ENCODE assay signal across 13 mouse cellular contexts in the genomic region with DNA sequence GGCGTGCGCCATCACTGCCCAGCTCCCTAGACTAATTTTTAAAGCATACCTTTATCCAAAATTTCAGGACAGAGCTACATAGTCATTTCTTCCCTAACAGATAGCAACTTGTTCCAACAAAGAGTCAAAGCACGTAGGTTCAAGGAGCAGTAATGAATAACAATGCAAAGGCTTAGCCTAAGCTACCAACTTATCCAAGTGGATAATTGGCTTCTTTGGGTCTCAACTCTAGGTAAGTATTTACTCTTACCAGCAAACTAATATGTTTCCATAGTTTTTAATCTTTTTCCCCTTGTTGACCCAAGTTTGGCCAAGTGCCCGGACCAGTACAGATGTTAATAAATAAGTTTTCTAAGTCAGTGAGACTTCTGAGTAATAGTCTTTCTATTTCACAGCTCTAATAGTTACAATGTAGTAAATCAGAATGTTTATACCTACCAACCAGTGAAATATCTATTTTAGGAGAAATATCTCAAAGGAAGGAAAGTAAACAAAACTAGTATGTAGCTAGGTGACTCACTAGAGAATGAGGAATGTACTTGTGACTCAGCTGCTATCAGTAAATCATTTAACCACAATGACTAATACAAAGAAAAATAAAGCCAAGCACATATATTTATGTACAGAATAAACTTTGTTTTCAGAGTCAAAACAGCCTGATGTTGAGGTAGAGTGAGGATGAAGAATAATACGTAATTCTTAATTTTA. TPM values are rescaled to one million over a fixed set of nuclear protein-coding genes. Genes with fewer than 3 reads are reported as not detected.
A peak's percentile ranks its signal among the peaks of the same experiment; 100 is the strongest.
DNase-seq lines count a peak whose midpoint lies in the region; ATAC-seq and TF ChIP-seq lines count a peak whose summit lies in the region.
"Had no signal": no experiment of that assay in that cellular context is flagged by ENCODE, and none has a peak within 500 bp of the region (broad histone marks: within the 10 kb centered on the region; RNA-seq: fewer than 3 reads in every experiment).

No protein-coding gene starts in this region.

- H3K79me2 ChIP-seq in macrophage (ENCODE audit: inconsistent target), result no peaks in the 10 kb centered on the region

- H3K27ac ChIP-seq in kidney, postnatal 0 days, result no peak overlapping the region
- peak overlapping the region; percentile 42 for H3K27ac ChIP-seq in macrophage
- H3K27ac ChIP-seq: limb, embryonic 13.5 days had no signal

- H3K4me2 ChIP-seq in kidney, postnatal 0 days (ENCODE audit: low read length), result no peak overlapping the region
- H3K4me2 ChIP-seq: forebrain, embryonic 15.5 days; hindbrain, embryonic 13.5 days; limb, embryonic 13.5 days had no signal

- H3K36me3 ChIP-seq in kidney, postnatal 0 days (ENCODE audit: insufficient read depth, low read length), result peaks cover 3% of the 10 kb centered on the region; the same call in 1 of the 2 replicates
- H3K36me3 ChIP-seq in macrophage (ENCODE audit: inconsistent target), result 0 out of 2 replicates have a peak, but pooled peaks cover 2% of the 10 kb centered on the region

- H3K4me1 ChIP-seq in kidney, postnatal 0 days (replicated peaks; ENCODE audit: insufficient read depth, low read length), result 0 out of 2 replicates have a peak, but pooled peaks cover 4% of the 10 kb centered on the region
- H3K4me1 ChIP-seq: limb, embryonic 13.5 days had no signal

- no peak overlapping the region for H3K9ac ChIP-seq in kidney, postnatal 0 days (ENCODE audit: low read depth, low read length)
- H3K9ac ChIP-seq: forebrain, embryonic 15.5 days; hindbrain, embryonic 13.5 days; limb, embryonic 13.5 days had no signal

- DNase-seq in kidney, postnatal 0 days (ENCODE audit: low spot score), result peak; percentile 76
- DNase-seq in kidney, adult 8-10 months, result no peak
- DNase-seq in layer of hippocampus, adult 9-10 months (ENCODE audit: low spot score), result no peak
- DNase-seq in c-Kit-positive CD71-positive TER-119-positive erythroid progenitor cells, embryonic 14.5 days (ENCODE audit: low spot score), result no peak
- no peak for DNase-seq in cerebellum, postnatal 10 days
- DNase-seq: heart, adult 18-20 months; layer of hippocampus, postnatal 36 days had no signal

- TF ChIP-seq CTCF in kidney, postnatal 0 days (IDR thresholded peaks at IDR 0.05; ENCODE audit: low read depth), result no peak

- no peaks in the 10 kb centered on the region for H3K27me3 ChIP-seq in kidney, postnatal 0 days (ENCODE audit: insufficient read depth, low read length)
- H3K27me3 ChIP-seq: forebrain, embryonic 15.5 days; hindbrain, embryonic 13.5 days; limb, embryonic 13.5 days had no signal

- H3K4me3 ChIP-seq in kidney, postnatal 0 days (replicated peaks; ENCODE audit: low read depth, low read length), result no peak overlapping the region
- no peak overlapping the region for H3K4me3 ChIP-seq in macrophage (ENCODE audit: inconsistent target)
- H3K4me3 ChIP-seq: forebrain, embryonic 15.5 days; hindbrain, embryonic 13.5 days; limb, embryonic 13.5 days had no signal

- no peaks in the 10 kb centered on the region for H3K9me3 ChIP-seq in kidney, postnatal 0 days (replicated peaks; ENCODE audit: low read length)
- H3K9me3 ChIP-seq: forebrain, embryonic 15.5 days; hindbrain, embryonic 13.5 days; limb, embryonic 13.5 days had no signal

- 75% methylated on average over 5 of the region's 5 CpGs for WGBS in kidney, postnatal 0 days
- 97% methylated on average over 5 of the region's 5 CpGs for WGBS in macrophage (ENCODE audit: missing documents)

- no peak for ATAC-seq in kidney, postnatal 0 days (replicated peaks; ENCODE audit: low FRiP score, low read depth)
- peak; percentile 94 for ATAC-seq in CD4-positive, CD25-positive, alpha-beta regulatory T cell, adult 4 months
- ATAC-seq in activated CD4-positive, CD25-positive, alpha-beta regulatory T cell, adult 4 months, result peak; percentile 97
- ATAC-seq: forebrain, embryonic 15.5 days had no signal

RNA-seq across cellular contexts. Expression of gene Dars, which starts 18.3 kb away (rescaled TPM):
- polyA plus RNA-seq in kidney, postnatal 0 days (2015; fragmentation: Nextera tagmentation; extraction: Ambion mirVana), result 142 and 143 TPM in 2 replicates
- 100 to 1,000 TPM; 150 to 165 TPM for polyA plus RNA-seq in CD4-positive, CD25-positive, alpha-beta regulatory T cell, adult 4 months (2017; shearing (Covaris generic))
- polyA plus RNA-seq in activated CD4-positive, CD25-positive, alpha-beta regulatory T cell, adult 4 months (2017; shearing (Covaris generic)), result 100 to 1,000 TPM; 113 to 153 TPM
- 10 to 100 TPM; 16.3 to 76.0 (median 32.1) TPM for total RNA-seq in macrophage (2018; cell fraction: chromatin; rRNA removed)
- 10 to 100 TPM; 50.4 to 90.2 (median 65.7) TPM for total RNA-seq in macrophage (2018; cell fraction: cytosol; rRNA removed)
- 10 to 100 TPM; 17.6 to 75.8 (median 31.8) TPM for total RNA-seq in macrophage (2018; cell fraction: nucleus; rRNA removed)
- 51.7 to 126 TPM (median 88.1 TPM) in 3 replicates for polyA plus RNA-seq in macrophage (2018)

RNA-seq across cellular contexts. Expression of gene Mcm6, which starts 39.4 kb away (rescaled TPM):
- polyA plus RNA-seq in kidney, postnatal 0 days (2015; fragmentation: Nextera tagmentation; extraction: Ambion mirVana), result 126 and 149 TPM in 2 replicates
- 100 to 1,000 TPM in 1 of 2 experiments, 10 to 100 TPM in 1; 95.2 to 114 TPM for polyA plus RNA-seq in CD4-positive, CD25-positive, alpha-beta regulatory T cell, adult 4 months (2017; shearing (Covaris generic))
- polyA plus RNA-seq in activated CD4-positive, CD25-positive, alpha-beta regulatory T cell, adult 4 months (2017; shearing (Covaris generic)), result 100 to 1,000 TPM; 124 to 149 TPM
- total RNA-seq in macrophage (2018; cell fraction: chromatin; rRNA removed), result 10 to 100 TPM in 17 of 26 experiments, 1 to 10 TPM in 9; 3.0 to 37.9 (median 18.3) TPM
- total RNA-seq in macrophage (2018; cell fraction: cytosol; rRNA removed), result 10 to 100 TPM; 24.7 to 56.7 (median 34.3) TPM
- total RNA-seq in macrophage (2018; cell fraction: nucleus; rRNA removed), result 100 to 1,000 TPM in 1 of 26 experiments, 10 to 100 TPM in 22, 1 to 10 TPM in 3; 9.7 to 130 (median 21.4) TPM
- polyA plus RNA-seq in macrophage (2018), result 23.2 to 176 TPM (median 54.1 TPM) in 3 replicates
